Mouse (Mus musculus): Measurements from ENCODE around the gene Nfia. TPM values are rescaled to one million over a fixed set of nuclear protein-coding genes. Genes with fewer than 3 reads are reported as not detected.

Nfia gene
- 17.6 and 25.1 TPM in 2 replicates for total RNA-seq (2014; fragmentation: Nextera tagmentation)
- total RNA-seq (2017), result 0.99 and 1.3 TPM in 2 replicates
- 0.45 and 0.96 TPM in 2 replicates for polyA plus RNA-seq (2012)

- Histone ChIP-seq H3K4me1 (ENCODE audit: insufficient read depth, low read depth, low read length) (no peaks in the 10 kb centered on the region), H3K4me3 (ENCODE audit: low read depth, low read length) (peak within 1 kb of the TSS; percentile 64), H3K27me3 (ENCODE audit: insufficient read depth, low read length) (no peaks in the 10 kb centered on the region), H3K9me3 (replicated peaks) (peaks cover 11% of the 10 kb centered on the region), H3K36me3 (replicated peaks) (no peaks in the 10 kb centered on the region)
- ATAC-seq (ENCODE audit: extremely low read depth, insufficient number of reproducible peaks, low FRiP score, poor library complexity, severe bottlenecking) (no peak), DNase-seq (ENCODE audit: low spot score) (no peak)
- TF ChIP-seq CTCF (IDR thresholded peaks at IDR 0.05; ENCODE audit: low read depth, low read length) (no peak), POLR2AphosphoS5 (IDR thresholded peaks at IDR 0.05; ENCODE audit: insufficient replicate concordance, low read depth, low read length) (no peak), GATA1 (IDR thresholded peaks at IDR 0.05; ENCODE audit: borderline replicate concordance, low read length) (no peak), TAL1 (conservative IDR thresholded peaks at IDR 0.05; ENCODE audit: low read depth, low read length) (no peak), GATA2 (IDR thresholded peaks at IDR 0.05; ENCODE audit: borderline replicate concordance, low read depth, low read length) (no peak)
These were observed at the start of gene Nfia for GRCm38 (mm10) chr4:97772641-97773040. Gene Nfia (plus strand): TSS chr4:97772734.

GRCm38 (mm10) chr4:97723374-97723773 is 49.2 kb upstream of the Nfia start:
- TF ChIP-seq TAL1 (conservative IDR thresholded peaks at IDR 0.05; ENCODE audit: low read depth, low read length) (no peak), POLR2AphosphoS5 (IDR thresholded peaks at IDR 0.05; ENCODE audit: insufficient replicate concordance, low read depth, low read length) (no peak), GATA1 (IDR thresholded peaks at IDR 0.05; ENCODE audit: borderline replicate concordance, low read length) (no peak), GATA2 (IDR thresholded peaks at IDR 0.05; ENCODE audit: borderline replicate concordance, low read depth, low read length) (no peak), CTCF (IDR thresholded peaks at IDR 0.05; ENCODE audit: low read depth, low read length) (no peak)
- peaks cover 16% of the 10 kb centered on the region for H3K9me3 ChIP-seq (replicated peaks)
- ATAC-seq (ENCODE audit: extremely low read depth, insufficient number of reproducible peaks, low FRiP score, poor library complexity, severe bottlenecking) (no peak), DNase-seq (ENCODE audit: low spot score) (no peak)
- no peaks in the 10 kb centered on the region for H3K27me3 ChIP-seq (ENCODE audit: insufficient read depth, low read length)
- H3K4me1 ChIP-seq (ENCODE audit: insufficient read depth, low read depth, low read length), result no peaks in the 10 kb centered on the region
- H3K4me3 ChIP-seq (ENCODE audit: low read depth, low read length), result no peak overlapping the region
- no peaks in the 10 kb centered on the region for H3K36me3 ChIP-seq (replicated peaks)

GRCm38 (mm10) chr4:97728520-97728919 is 44.0 kb upstream of the Nfia start:
- Histone ChIP-seq H3K27me3 (ENCODE audit: insufficient read depth, low read length) (no peaks in the 10 kb centered on the region), H3K36me3 (replicated peaks) (no peaks in the 10 kb centered on the region), H3K4me3 (ENCODE audit: low read depth, low read length) (no peak overlapping the region), H3K9me3 (replicated peaks) (0 out of 2 replicates have a peak, but pooled peaks cover 5% of the 10 kb centered on the region), H3K4me1 (ENCODE audit: insufficient read depth, low read depth, low read length) (no peaks in the 10 kb centered on the region)
- TF ChIP-seq POLR2AphosphoS5 (IDR thresholded peaks at IDR 0.05; ENCODE audit: insufficient replicate concordance, low read depth, low read length) (no peak), GATA1 (IDR thresholded peaks at IDR 0.05; ENCODE audit: borderline replicate concordance, low read length) (no peak), TAL1 (conservative IDR thresholded peaks at IDR 0.05; ENCODE audit: low read depth, low read length) (no peak), GATA2 (IDR thresholded peaks at IDR 0.05; ENCODE audit: borderline replicate concordance, low read depth, low read length) (no peak), CTCF (IDR thresholded peaks at IDR 0.05; ENCODE audit: low read depth, low read length) (no peak)
- ATAC-seq (ENCODE audit: extremely low read depth, insufficient number of reproducible peaks, low FRiP score, poor library complexity, severe bottlenecking) (0 out of 2 replicates have a peak, but pooled peaks have one; percentile 28), DNase-seq (ENCODE audit: low spot score) (no peak)

- no peak for ATAC-seq (ENCODE audit: extremely low read depth, insufficient number of reproducible peaks, low FRiP score, poor library complexity, severe bottlenecking)
- H3K4me3 ChIP-seq (ENCODE audit: low read depth, low read length), result no peak overlapping the region
- H3K27me3 ChIP-seq (ENCODE audit: insufficient read depth, low read length), result no peaks in the 10 kb centered on the region
- DNase-seq (ENCODE audit: low spot score), result no peak
- no peaks in the 10 kb centered on the region for H3K36me3 ChIP-seq (replicated peaks)
- H3K9me3 ChIP-seq (replicated peaks), result 0 out of 2 replicates have a peak, but pooled peaks cover 3% of the 10 kb centered on the region
- TF ChIP-seq GATA2 (IDR thresholded peaks at IDR 0.05; ENCODE audit: borderline replicate concordance, low read depth, low read length) (no peak), CTCF (IDR thresholded peaks at IDR 0.05; ENCODE audit: low read depth, low read length) (no peak), POLR2AphosphoS5 (IDR thresholded peaks at IDR 0.05; ENCODE audit: insufficient replicate concordance, low read depth, low read length) (no peak), TAL1 (conservative IDR thresholded peaks at IDR 0.05; ENCODE audit: low read depth, low read length) (no peak), GATA1 (IDR thresholded peaks at IDR 0.05; ENCODE audit: borderline replicate concordance, low read length) (no peak)
- no peaks in the 10 kb centered on the region for H3K4me1 ChIP-seq (ENCODE audit: insufficient read depth, low read depth, low read length)
These were observed 42.5 kb upstream of the Nfia start for GRCm38 (mm10) chr4:97729999-97730398.

- Histone ChIP-seq H3K4me3 (ENCODE audit: low read depth, low read length) (no peak overlapping the region), H3K36me3 (replicated peaks) (no peaks in the 10 kb centered on the region), H3K9me3 (replicated peaks) (0 out of 2 replicates have a peak, but pooled peaks cover 3% of the 10 kb centered on the region), H3K27me3 (ENCODE audit: insufficient read depth, low read length) (no peaks in the 10 kb centered on the region), H3K4me1 (ENCODE audit: insufficient read depth, low read depth, low read length) (no peaks in the 10 kb centered on the region)
- ATAC-seq (ENCODE audit: extremely low read depth, insufficient number of reproducible peaks, low FRiP score, poor library complexity, severe bottlenecking) (no peak), DNase-seq (ENCODE audit: low spot score) (no peak)
- no peak for TF ChIP-seq TAL1 (conservative IDR thresholded peaks at IDR 0.05; ENCODE audit: low read depth, low read length)
- no peak for TF ChIP-seq GATA1 (IDR thresholded peaks at IDR 0.05; ENCODE audit: borderline replicate concordance, low read length)
- TF ChIP-seq POLR2AphosphoS5 (IDR thresholded peaks at IDR 0.05; ENCODE audit: insufficient replicate concordance, low read depth, low read length), result no peak
- no peak for TF ChIP-seq CTCF (IDR thresholded peaks at IDR 0.05; ENCODE audit: low read depth, low read length)
- TF ChIP-seq GATA2 (IDR thresholded peaks at IDR 0.05; ENCODE audit: borderline replicate concordance, low read depth, low read length), result no peak
These were observed 42.1 kb upstream of the Nfia start for GRCm38 (mm10) chr4:97730416-97730815.

- H3K4me1 ChIP-seq (ENCODE audit: insufficient read depth, low read depth, low read length), result no peaks in the 10 kb centered on the region
- ATAC-seq (ENCODE audit: extremely low read depth, insufficient number of reproducible peaks, low FRiP score, poor library complexity, severe bottlenecking) (no peak), DNase-seq (ENCODE audit: low spot score) (no peak)
- H3K27me3 ChIP-seq (ENCODE audit: insufficient read depth, low read length), result no peaks in the 10 kb centered on the region
- TF ChIP-seq TAL1 (conservative IDR thresholded peaks at IDR 0.05; ENCODE audit: low read depth, low read length) (no peak), CTCF (IDR thresholded peaks at IDR 0.05; ENCODE audit: low read depth, low read length) (no peak), POLR2AphosphoS5 (IDR thresholded peaks at IDR 0.05; ENCODE audit: insufficient replicate concordance, low read depth, low read length) (no peak), GATA2 (IDR thresholded peaks at IDR 0.05; ENCODE audit: borderline replicate concordance, low read depth, low read length) (no peak), GATA1 (IDR thresholded peaks at IDR 0.05; ENCODE audit: borderline replicate concordance, low read length) (no peak)
- no peak overlapping the region for H3K4me3 ChIP-seq (ENCODE audit: low read depth, low read length)
- H3K9me3 ChIP-seq (replicated peaks), result peaks cover 3% of the 10 kb centered on the region; the same call in 1 of the 2 replicates
- H3K36me3 ChIP-seq (replicated peaks), result no peaks in the 10 kb centered on the region
These were observed 39.1 kb upstream of the Nfia start for GRCm38 (mm10) chr4:97733392-97733791.

Data from G1E (cell line).